Mouse (Mus musculus) limb, embryonic 14.5 days (tissue): ENCODE measurements around the gene Dram1. TPM values are rescaled to one million over a fixed set of nuclear protein-coding genes. Genes with fewer than 3 reads are reported as not detected.

Experiments
- ATAC-seq: fragments of 200-750 bp; cut with Nextera tagmentation; 2 replicates; pipeline ENCODE4 v1.8.0; 2017; ENCODE audit warnings: low read depth, moderate number of reproducible peaks, moderate TSS enrichment; ENCODE audit not compliant: low FRiP score
- DNase-seq: peaks from one replicate; pipeline ENCODE4 v3.0.0-alpha.2; 2015; ENCODE audit warnings: low spot score
- H3K27ac ChIP-seq: fragments of 300-500 bp; sonication (generic); replicated peaks from 2 replicates; pipeline ENCODE4 v1.5.1; 2014; ENCODE audit warnings: low read depth, mild to moderate bottlenecking, low read length, moderate library complexity, mixed read lengths
- H3K27me3 ChIP-seq: fragments of 300-500 bp; sonication (generic); 2 replicates; pipeline ENCODE4 v1.6.1; 2014; ENCODE audit warnings: low read length, mixed read lengths; ENCODE audit not compliant: control insufficient read depth, insufficient read depth
- H3K36me3 ChIP-seq: fragments of 300-500 bp; sonication (generic); 2 replicates; pipeline ENCODE4 v1.6.1; 2014; ENCODE audit warnings: mild to moderate bottlenecking, low read length, moderate library complexity, mixed read lengths; ENCODE audit not compliant: control insufficient read depth, insufficient read depth
- H3K4me1 ChIP-seq: fragments of 300-500 bp; sonication (generic); 2 replicates; pipeline ENCODE4 v1.6.1; 2014; ENCODE audit warnings: antibody characterized with exemption, low read length, mixed read lengths; ENCODE audit not compliant: control insufficient read depth, insufficient read depth
- H3K4me2 ChIP-seq: fragments of 300-500 bp; sonication (generic); replicated peaks from 2 replicates; pipeline ENCODE4 v1.6.1; 2014; ENCODE audit warnings: low read depth, mild to moderate bottlenecking, low read length, moderate library complexity; ENCODE audit not compliant: severe bottlenecking
- H3K4me3 ChIP-seq: fragments of 300-500 bp; sonication (generic); replicated peaks from 2 replicates; pipeline ENCODE4 v1.5.1; 2014; ENCODE audit warnings: low read length
- H3K9ac ChIP-seq: fragments of 300-500 bp; sonication (generic); 2 replicates; pipeline ENCODE4 v1.6.1; 2014; ENCODE audit warnings: mild to moderate bottlenecking, low read depth, low read length, moderate library complexity; ENCODE audit not compliant: severe bottlenecking
- H3K9me3 ChIP-seq: fragments of 300-500 bp; sonication (generic); 2 replicates; pipeline ENCODE4 v1.6.1; 2016; ENCODE audit warnings: low read length; ENCODE audit not compliant: control insufficient read depth
- POLR2A ChIP-seq: fragments of 200-500 bp; IDR thresholded peaks from 2 replicates; pipeline ENCODE4 v1.8.0; 2012; ENCODE audit warnings: inconsistent platforms, mild to moderate bottlenecking, moderate library complexity, borderline replicate concordance; ENCODE audit not compliant: insufficient read depth, insufficient read length; ENCODE audit errors: extremely low read depth
- WGBS: fragments of 180-500 bp; shearing (Covaris S2); extraction: QIAGEN DNeasy Blood & Tissue Kit; methylation state at CpG from one replicate; pipeline ENCODE4 v1.1.7; 2014; 5-methylcytosine and 5-hydroxymethylcytosine counted together
- polyA plus RNA-seq, 2 experiments: library from polyadenylated mRNA; depleted of rRNA in 1 of 2; stranded (reverse) in 1 of 2; unstranded in 1 of 2; fragments of >200 nt; fragmentation: Nextera tagmentation in 1 of 2; extraction: Ambion mirVana in 1 of 2; gene quantifications; 2 replicates each; pipeline versions ENCODE4 v1.2.1 to v1.2.3; 2012 to 2014

Gene Dram1
- polyA plus RNA-seq, 2 experiments = 1.8 to 2.2 TPM

- Histone ChIP-seq H3K9ac (no peak overlapping the region), H3K4me2 (no peak overlapping the region), H3K9me3 (no peaks in the 10 kb centered on the region), H3K27ac (no peak overlapping the region), H3K4me1 (peaks cover 10% of the 10 kb centered on the region), H3K27me3 (no peaks in the 10 kb centered on the region), H3K4me3 (no peak overlapping the region), H3K36me3 (no peaks in the 10 kb centered on the region)
- no peak for TF ChIP-seq POLR2A
- ATAC-seq (no peak), DNase-seq (no peak)
- WGBS = 77% methylated on average over 9 of the region's 9 CpGs
Measured at GRCm38 (mm10) chr10:88392181-88392847, 13.4 kb upstream of the Dram1 start.

- DNase-seq (no peak), ATAC-seq (no peak)
- Histone ChIP-seq H3K36me3 (no peaks in the 10 kb centered on the region), H3K27ac (no peak overlapping the region), H3K4me1 (peaks cover 10% of the 10 kb centered on the region), H3K4me3 (no peak overlapping the region), H3K9ac (no peak overlapping the region), H3K27me3 (no peaks in the 10 kb centered on the region), H3K4me2 (no peak overlapping the region), H3K9me3 (no peaks in the 10 kb centered on the region)
- 91% methylated on average over 9 of the region's 9 CpGs for WGBS
- TF ChIP-seq POLR2A = no peak
Measured at GRCm38 (mm10) chr10:88391495-88391894, 12.6 kb upstream of the Dram1 start.

- H3K27ac ChIP-seq = no peak overlapping the region
- no peaks in the 10 kb centered on the region for H3K36me3 ChIP-seq
- ATAC-seq (no peak), DNase-seq (no peak)
- H3K9me3 ChIP-seq = no peaks in the 10 kb centered on the region
- peaks cover 10% of the 10 kb centered on the region for H3K4me1 ChIP-seq
- 26% methylated on average over 10 of the region's 10 CpGs for WGBS
- H3K4me2 ChIP-seq = no peak overlapping the region
- no peak overlapping the region for H3K4me3 ChIP-seq
- no peak overlapping the region for H3K9ac ChIP-seq
- TF ChIP-seq POLR2A = no peak
- no peaks in the 10 kb centered on the region for H3K27me3 ChIP-seq
Measured at GRCm38 (mm10) chr10:88390096-88390790, 11.4 kb upstream of the Dram1 start.

- WGBS = 17% methylated on average over 4 of the region's 4 CpGs
- H3K4me3 ChIP-seq = no peak overlapping the region
- no peaks in the 10 kb centered on the region for H3K36me3 ChIP-seq
- H3K4me1 ChIP-seq = peaks cover 10% of the 10 kb centered on the region
- H3K4me2 ChIP-seq = no peak overlapping the region
- TF ChIP-seq POLR2A = no peak
- H3K27ac ChIP-seq = no peak overlapping the region
- no peaks in the 10 kb centered on the region for H3K9me3 ChIP-seq
- no peaks in the 10 kb centered on the region for H3K27me3 ChIP-seq
- DNase-seq = no peak
- H3K9ac ChIP-seq = 0 out of 2 replicates have a peak overlapping the region, but pooled peaks have one; percentile 7
- ATAC-seq = no peak
Measured at GRCm38 (mm10) chr10:88389576-88389975, 10.7 kb upstream of the Dram1 start.

GRCm38 (mm10) chr10:88386251-88386650 lies 7.4 kb upstream of the Dram1 start:
- no peak for TF ChIP-seq POLR2A
- WGBS = 79% methylated on average over 6 of the region's 6 CpGs
- no peak for ATAC-seq

More at GRCm38 (mm10) chr10:88386251-88386650, 7.4 kb upstream of the Dram1 start:
- no peaks in the 10 kb centered on the region for H3K27me3 ChIP-seq
- H3K4me3 ChIP-seq = no peak overlapping the region
- no peak overlapping the region for H3K4me2 ChIP-seq
- no peak for DNase-seq
- H3K9me3 ChIP-seq = no peaks in the 10 kb centered on the region
- no peaks in the 10 kb centered on the region for H3K36me3 ChIP-seq
- no peak overlapping the region for H3K9ac ChIP-seq
- peaks cover 10% of the 10 kb centered on the region for H3K4me1 ChIP-seq
- no peak overlapping the region for H3K27ac ChIP-seq
